Mouse (Mus musculus): ENCODE data around the gene Eif2s2. TPM values are rescaled to one million over a fixed set of nuclear protein-coding genes. Genes with fewer than 3 reads are reported as not detected.
"Not testable (repeated sequence)": the region's sequence is repeated elsewhere in the genome, so short reads cannot be mapped to it uniquely, and the experiment has no call there.

Eif2s2 gene
- polyA plus RNA-seq (2012; rRNA removed), result 36.2 and 36.5 TPM in 2 replicates

- Histone ChIP-seq H3K27ac (ENCODE audit: insufficient read depth, low read length) (no peak within 1 kb of the TSS), H3K4me1 (ENCODE audit: control insufficient read depth, insufficient read depth, low read length) (no peaks in the 10 kb centered on the region; the same call in 1 of the 2 replicates), H3K4me3 (ENCODE audit: insufficient read depth, low read length) (peak within 1 kb of the TSS; percentile 72)
- TF ChIP-seq POLR2A (IDR thresholded peaks at IDR 0.05; ENCODE audit: extremely low read depth, insufficient read depth, low read length) (peak; percentile 69; the same call in 1 of the 2 replicates), CTCF (IDR thresholded peaks at IDR 0.05; ENCODE audit: extremely low read depth, insufficient read depth, low read length) (no peak)
Observed at GRCm38 (mm10) chr2:154892201-154893044, at the start of gene Eif2s2. Eif2s2 (minus strand) TSS chr2:154892935.

GRCm38 (mm10) chr2:154941952-154942351 is 49.2 kb upstream of the Eif2s2 start:
- no peak overlapping the region for H3K4me3 ChIP-seq (ENCODE audit: insufficient read depth, low read length)
- TF ChIP-seq POLR2A (IDR thresholded peaks at IDR 0.05; ENCODE audit: extremely low read depth, insufficient read depth, low read length) (no peak), CTCF (IDR thresholded peaks at IDR 0.05; ENCODE audit: extremely low read depth, insufficient read depth, low read length) (no peak)

GRCm38 (mm10) chr2:154937547-154938390 is 45.0 kb upstream of the Eif2s2 start:
- Histone ChIP-seq H3K4me1 (ENCODE audit: control insufficient read depth, insufficient read depth, low read length) (no peaks in the 10 kb centered on the region), H3K4me3 (ENCODE audit: insufficient read depth, low read length) (no peak overlapping the region), H3K27ac (ENCODE audit: insufficient read depth, low read length) (no peak overlapping the region)
- TF ChIP-seq POLR2A (IDR thresholded peaks at IDR 0.05; ENCODE audit: extremely low read depth, insufficient read depth, low read length) (no peak), CTCF (IDR thresholded peaks at IDR 0.05; ENCODE audit: extremely low read depth, insufficient read depth, low read length) (no peak)

More at GRCm38 (mm10) chr2:154941952-154942351, 49.2 kb upstream of the Eif2s2 start:
- no peaks in the 10 kb centered on the region for H3K4me1 ChIP-seq (ENCODE audit: control insufficient read depth, insufficient read depth, low read length)
- no peak overlapping the region for H3K27ac ChIP-seq (ENCODE audit: insufficient read depth, low read length)

GRCm38 (mm10) chr2:154936536-154937155 is 43.9 kb upstream of the Eif2s2 start:
- no peak overlapping the region for H3K4me3 ChIP-seq (ENCODE audit: insufficient read depth, low read length)
- no peak for TF ChIP-seq CTCF (IDR thresholded peaks at IDR 0.05; ENCODE audit: extremely low read depth, insufficient read depth, low read length)
- TF ChIP-seq POLR2A (IDR thresholded peaks at IDR 0.05; ENCODE audit: extremely low read depth, insufficient read depth, low read length), result no peak
- H3K4me1 ChIP-seq (ENCODE audit: control insufficient read depth, insufficient read depth, low read length), result no peaks in the 10 kb centered on the region
- no peak overlapping the region for H3K27ac ChIP-seq (ENCODE audit: insufficient read depth, low read length)

- TF ChIP-seq CTCF (IDR thresholded peaks at IDR 0.05; ENCODE audit: extremely low read depth, insufficient read depth, low read length) (no peak), POLR2A (IDR thresholded peaks at IDR 0.05; ENCODE audit: extremely low read depth, insufficient read depth, low read length) (no peak)
- H3K4me1 ChIP-seq (ENCODE audit: control insufficient read depth, insufficient read depth, low read length), result no peaks in the 10 kb centered on the region
- no peak overlapping the region for H3K4me3 ChIP-seq (ENCODE audit: insufficient read depth, low read length)
- H3K27ac ChIP-seq (ENCODE audit: insufficient read depth, low read length), result no peak overlapping the region
Observed at GRCm38 (mm10) chr2:154936106-154936505, 43.4 kb upstream of the Eif2s2 start.

GRCm38 (mm10) chr2:154933884-154934283 is 41.1 kb upstream of the Eif2s2 start:
- no peak for TF ChIP-seq CTCF (IDR thresholded peaks at IDR 0.05; ENCODE audit: extremely low read depth, insufficient read depth, low read length)
- no peak for TF ChIP-seq POLR2A (IDR thresholded peaks at IDR 0.05; ENCODE audit: extremely low read depth, insufficient read depth, low read length)
- Histone ChIP-seq H3K27ac (ENCODE audit: insufficient read depth, low read length) (no peak overlapping the region), H3K4me1 (ENCODE audit: control insufficient read depth, insufficient read depth, low read length) (no peaks in the 10 kb centered on the region), H3K4me3 (ENCODE audit: insufficient read depth, low read length) (no peak overlapping the region)

- Histone ChIP-seq H3K4me3 (ENCODE audit: insufficient read depth, low read length) (no peak overlapping the region), H3K4me1 (ENCODE audit: control insufficient read depth, insufficient read depth, low read length) (no peaks in the 10 kb centered on the region), H3K27ac (ENCODE audit: insufficient read depth, low read length) (no peak overlapping the region)
- no peak for TF ChIP-seq CTCF (IDR thresholded peaks at IDR 0.05; ENCODE audit: extremely low read depth, insufficient read depth, low read length)
- TF ChIP-seq POLR2A (IDR thresholded peaks at IDR 0.05; ENCODE audit: extremely low read depth, insufficient read depth, low read length), result no peak
Observed at GRCm38 (mm10) chr2:154928298-154928697, 35.6 kb upstream of the Eif2s2 start.

- TF ChIP-seq POLR2A (IDR thresholded peaks at IDR 0.05; ENCODE audit: extremely low read depth, insufficient read depth, low read length), result no peak
- TF ChIP-seq CTCF (IDR thresholded peaks at IDR 0.05; ENCODE audit: extremely low read depth, insufficient read depth, low read length), result no peak
- H3K4me1 ChIP-seq (ENCODE audit: control insufficient read depth, insufficient read depth, low read length), result no peaks in the 10 kb centered on the region
Observed at GRCm38 (mm10) chr2:154926843-154927242, 34.1 kb upstream of the Eif2s2 start.

GRCm38 (mm10) chr2:154925411-154926031 is 32.8 kb upstream of the Eif2s2 start:
- no peak for TF ChIP-seq CTCF (IDR thresholded peaks at IDR 0.05; ENCODE audit: extremely low read depth, insufficient read depth, low read length)
- TF ChIP-seq POLR2A (IDR thresholded peaks at IDR 0.05; ENCODE audit: extremely low read depth, insufficient read depth, low read length), result no peak
- no peak overlapping the region for H3K4me3 ChIP-seq (ENCODE audit: insufficient read depth, low read length)
- no peak overlapping the region for H3K27ac ChIP-seq (ENCODE audit: insufficient read depth, low read length)
- H3K4me1 ChIP-seq (ENCODE audit: control insufficient read depth, insufficient read depth, low read length), result no peaks in the 10 kb centered on the region

More at GRCm38 (mm10) chr2:154926843-154927242, 34.1 kb upstream of the Eif2s2 start:
- Histone ChIP-seq H3K4me3 (ENCODE audit: insufficient read depth, low read length) (no peak overlapping the region), H3K27ac (ENCODE audit: insufficient read depth, low read length) (no peak overlapping the region)

GRCm38 (mm10) chr2:154922134-154922533 is 29.4 kb upstream of the Eif2s2 start:
- H3K4me3 ChIP-seq (ENCODE audit: insufficient read depth, low read length); H3K4me1 ChIP-seq (ENCODE audit: control insufficient read depth, insufficient read depth, low read length); H3K27ac ChIP-seq (ENCODE audit: insufficient read depth, low read length): not testable (repeated sequence)
